Mouse (Mus musculus) left cerebral cortex, adult 18-20 months (tissue): ENCODE results near the gene Vmn2r58. TPM values are rescaled to one million over a fixed set of nuclear protein-coding genes. Genes with fewer than 3 reads are reported as not detected.
"Not testable (repeated sequence)": the region's sequence is repeated elsewhere in the genome, so short reads cannot be mapped to it uniquely, and the experiment has no call there.

ENCODE experiments used
- DNase-seq, 2 experiments: peaks; one replicate each; pipeline ENCODE4 v3.0.0; 2021 to 2022; ENCODE audit warnings: low spot score in 2 of 2, mixed read lengths in 1 of 2
- long read RNA-seq, 2 experiments: library from polyadenylated mRNA; stranded (forward); transcript quantifications; one replicate each; pipeline ENCODE4 v2.0.0; 2021
- total RNA-seq, 2 experiments: library from RNA; stranded (reverse); gene quantifications; 2 replicates each; pipeline ENCODE4 v1.2.3; 2021

Gene Vmn2r58
- not detected for total RNA-seq
- long read RNA-seq, experiment 1 = 0 reads
- long read RNA-seq, experiment 2 = 0 reads

DNA sequence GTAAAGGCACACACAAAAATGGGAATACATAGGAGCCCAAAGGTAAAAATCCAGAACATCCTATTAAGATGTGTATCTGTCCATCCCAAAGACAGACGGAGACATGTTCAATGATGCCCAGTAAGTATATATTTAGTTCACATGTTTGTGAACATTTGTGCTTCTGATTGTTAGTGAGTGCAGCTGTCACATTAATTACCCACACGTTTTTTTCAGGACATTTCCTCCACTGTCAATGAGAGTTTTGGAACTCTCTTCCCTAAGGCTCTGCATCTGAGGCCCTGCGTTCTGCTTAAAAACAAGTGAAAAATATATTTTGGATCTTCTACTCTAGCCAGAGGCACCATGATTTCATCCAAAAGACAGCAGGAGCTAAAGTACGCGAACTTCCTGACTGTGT, at the start of gene Vmn2r58:
Vmn2r58 (minus strand) TSS at position 101 of the 400 bp plus-strand sequence.
- DNase-seq = not testable (repeated sequence)

Other genes with a start within 250 kb of the Vmn2r58 start
- gene Zfp788, start 239.5 kb downstream of the Vmn2r58 start, total RNA-seq = 10 to 100 TPM; 38.7 to 43.5 TPM
- not detected for gene Vmn2r59, start 186.3 kb upstream of the Vmn2r58 start, total RNA-seq
- gene Vmn2r60, start 235.1 kb upstream of the Vmn2r58 start, total RNA-seq = under 1 TPM; 0.05 to 0.07 TPM